Mouse (Mus musculus) 3T3-L1 (cell line): ENCODE data around the gene Fibcd1.

Source experiments
- DNase-seq: peaks from one replicate; pipeline ENCODE4 v3.0.0-alpha.2; 2015; ENCODE audit warnings: low read depth, low spot score

The Fibcd1 gene

GRCm38 (mm10) chr2:31811086-31811958 is 34.5 kb downstream of the Fibcd1 start:
- DNase-seq: peak; percentile 79

DNA sequence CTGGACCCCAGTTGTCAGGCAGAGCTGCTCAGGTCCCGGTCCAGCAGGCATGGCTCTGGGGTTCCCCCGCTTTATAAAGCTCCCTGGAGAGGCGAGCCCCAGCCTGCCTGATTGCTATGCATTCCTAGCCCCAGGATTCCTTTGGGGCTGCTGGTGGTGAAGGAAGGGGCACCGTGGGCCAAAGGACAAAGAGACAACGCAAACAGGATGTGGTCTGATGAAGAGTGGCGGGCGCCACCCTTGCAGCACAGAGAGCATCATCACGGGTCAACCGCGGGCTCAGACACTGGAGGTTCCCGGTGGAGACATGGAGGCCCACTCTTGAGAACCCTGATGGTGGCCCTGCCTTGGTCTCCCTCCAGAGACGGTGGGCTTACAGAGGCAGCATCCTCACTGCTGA is 35.4 kb downstream of the Fibcd1 start, which contains the start of gene Qrfp:
Gene Qrfp, minus strand, starts transcription at position 137 of the 400 bp plus-strand sequence.
- peak; percentile 37 for DNase-seq

- DNase-seq: peak; percentile 20
Measured at GRCm38 (mm10) chr2:31809358-31809740, 36.5 kb downstream of the Fibcd1 start.

- no peak for DNase-seq
Measured at GRCm38 (mm10) chr2:31808410-31809357, 37.1 kb downstream of the Fibcd1 start.

- no peak for DNase-seq
Measured at GRCm38 (mm10) chr2:31806639-31807382, 39.0 kb downstream of the Fibcd1 start.

- DNase-seq: no peak
Measured at GRCm38 (mm10) chr2:31803480-31803879, 42.3 kb downstream of the Fibcd1 start.

GRCm38 (mm10) chr2:31802811-31803210 is 43.0 kb downstream of the Fibcd1 start:
- no peak for DNase-seq

DNA sequence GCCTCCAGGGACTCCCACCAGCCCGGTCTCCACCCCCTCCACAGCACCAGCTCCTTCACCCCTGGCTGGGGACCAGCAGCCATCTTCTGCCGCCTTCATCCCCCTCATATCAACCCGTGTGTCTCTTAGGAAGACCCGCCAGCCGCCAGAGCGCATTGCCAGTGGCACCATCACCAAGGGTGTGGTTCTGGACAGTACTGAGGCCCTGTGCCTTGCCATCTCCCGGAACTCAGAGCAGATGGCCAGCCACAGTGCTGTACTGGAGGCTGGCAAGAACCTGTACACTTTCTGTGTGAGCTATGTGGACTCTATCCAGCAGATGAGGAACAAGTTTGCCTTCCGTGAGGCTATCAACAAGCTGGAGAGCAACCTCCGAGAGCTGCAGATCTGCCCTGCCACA is 44.4 kb downstream of the Fibcd1 start:
- no peak for DNase-seq

- no peak for DNase-seq
Measured at GRCm38 (mm10) chr2:31796943-31797342, 48.9 kb downstream of the Fibcd1 start.

DNA sequence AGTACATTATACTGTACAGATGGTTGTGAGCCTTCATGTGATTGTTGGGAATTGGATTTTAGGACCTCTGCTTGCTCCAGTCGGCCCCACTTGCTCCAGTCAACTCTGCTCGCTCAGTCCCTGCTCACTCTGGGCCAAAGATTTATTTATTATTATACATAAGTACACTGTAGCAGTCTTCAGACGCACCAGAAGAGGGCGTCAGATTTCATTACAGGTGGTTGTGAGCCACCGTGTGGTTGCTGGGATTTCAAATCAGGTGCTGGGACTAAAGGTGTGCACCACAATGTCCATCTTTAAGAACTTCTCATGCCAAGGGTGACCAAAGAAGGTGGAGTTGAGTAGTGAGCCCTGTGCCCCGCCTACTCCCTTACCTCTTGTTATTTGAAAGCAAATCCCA is 53.2 kb downstream of the Fibcd1 start:
- no peak for DNase-seq

DNA sequence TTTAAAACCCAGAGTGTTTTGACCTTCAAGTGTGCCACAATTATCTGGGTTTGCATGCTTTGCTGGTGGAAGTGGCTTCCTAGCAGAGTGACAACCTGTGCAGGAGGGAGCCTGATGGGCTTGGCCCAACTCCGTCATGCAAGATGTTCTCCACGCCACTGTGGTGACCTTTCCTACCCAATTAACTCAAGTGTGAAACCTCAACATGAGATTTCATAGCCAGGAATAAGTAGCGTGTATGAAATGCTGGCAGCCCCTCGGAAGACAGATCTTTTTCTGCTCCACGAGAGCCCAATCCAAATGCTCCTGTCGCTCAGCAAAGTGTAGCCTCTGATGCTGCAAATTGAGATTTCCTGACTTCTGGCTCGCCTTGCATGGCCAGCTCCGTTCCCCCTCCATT is 54.5 kb downstream of the Fibcd1 start:
- no peak for DNase-seq

DNA sequence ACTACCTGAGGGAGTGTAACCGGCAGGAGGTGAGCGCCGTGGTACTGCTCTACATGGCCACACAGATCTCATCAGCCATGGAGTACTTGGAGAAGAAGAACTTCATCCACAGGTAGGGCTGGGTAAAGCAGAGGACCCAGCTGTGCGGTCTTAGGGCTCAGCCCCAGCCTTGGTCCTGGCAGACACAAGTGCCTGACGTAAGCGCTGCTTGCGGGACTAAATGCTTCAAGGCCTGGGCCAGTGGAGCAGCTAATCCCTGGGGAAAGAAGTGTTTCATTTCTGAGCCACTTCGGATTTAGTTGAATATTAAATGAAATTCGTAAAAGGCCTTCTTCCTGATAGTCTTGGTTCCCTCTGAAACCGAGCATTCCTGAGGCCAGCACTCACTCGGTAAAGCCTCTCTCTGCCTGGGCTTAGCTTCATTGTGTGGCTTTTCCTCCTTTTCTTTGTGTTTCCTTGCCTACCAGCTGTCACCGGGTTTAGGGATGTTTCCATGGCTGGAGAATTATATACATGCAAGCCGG is 55.0 kb downstream of the Fibcd1 start:
- no peak for DNase-seq

DNA sequence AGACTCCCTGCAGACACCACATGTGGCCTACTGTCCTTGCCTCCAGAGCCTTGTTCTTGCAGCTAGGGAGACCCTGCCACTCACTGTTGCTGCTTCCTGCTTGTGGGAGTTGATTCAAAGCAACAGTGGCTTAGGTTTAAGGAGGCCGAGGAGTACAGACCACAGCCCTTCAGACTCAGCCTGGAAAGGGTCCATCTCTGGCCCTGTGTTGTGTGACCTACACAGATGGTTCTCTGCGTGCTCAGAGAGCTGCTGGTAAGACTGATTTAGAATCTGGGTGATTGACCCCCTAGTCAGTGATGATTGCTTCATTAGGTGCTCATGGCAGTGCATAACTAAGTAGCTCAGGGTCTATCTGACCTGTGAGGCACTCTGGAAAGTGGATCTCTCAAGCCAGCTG is 56.6 kb downstream of the Fibcd1 start:
- DNase-seq: no peak

DNA sequence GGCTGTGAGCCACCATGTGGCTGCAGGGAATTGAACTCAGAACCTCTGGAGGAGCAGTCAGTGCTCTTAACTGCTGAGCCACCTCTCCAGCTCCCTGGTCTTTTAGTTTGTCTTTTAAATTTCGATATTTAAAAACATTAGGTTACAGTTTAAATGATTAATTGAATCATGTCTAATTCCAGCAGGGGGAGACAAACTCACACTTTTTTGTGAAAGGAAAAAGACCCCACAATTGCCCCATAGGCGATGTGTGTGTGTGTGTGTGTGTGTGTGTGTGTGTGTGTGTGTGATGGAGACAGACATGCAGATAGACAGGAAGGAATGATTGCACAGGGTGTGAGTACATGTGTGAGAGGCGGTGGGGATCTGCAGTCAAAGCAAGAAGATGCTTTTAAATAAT is 57.6 kb downstream of the Fibcd1 start:
- peak; percentile 31 for DNase-seq

GRCm38 (mm10) chr2:31787029-31787428 is 58.8 kb downstream of the Fibcd1 start:
- peak; percentile 88 for DNase-seq

GRCm38 (mm10) chr2:31785074-31785473 is 60.7 kb downstream of the Fibcd1 start:
- DNase-seq: peak; percentile 93

DNA sequence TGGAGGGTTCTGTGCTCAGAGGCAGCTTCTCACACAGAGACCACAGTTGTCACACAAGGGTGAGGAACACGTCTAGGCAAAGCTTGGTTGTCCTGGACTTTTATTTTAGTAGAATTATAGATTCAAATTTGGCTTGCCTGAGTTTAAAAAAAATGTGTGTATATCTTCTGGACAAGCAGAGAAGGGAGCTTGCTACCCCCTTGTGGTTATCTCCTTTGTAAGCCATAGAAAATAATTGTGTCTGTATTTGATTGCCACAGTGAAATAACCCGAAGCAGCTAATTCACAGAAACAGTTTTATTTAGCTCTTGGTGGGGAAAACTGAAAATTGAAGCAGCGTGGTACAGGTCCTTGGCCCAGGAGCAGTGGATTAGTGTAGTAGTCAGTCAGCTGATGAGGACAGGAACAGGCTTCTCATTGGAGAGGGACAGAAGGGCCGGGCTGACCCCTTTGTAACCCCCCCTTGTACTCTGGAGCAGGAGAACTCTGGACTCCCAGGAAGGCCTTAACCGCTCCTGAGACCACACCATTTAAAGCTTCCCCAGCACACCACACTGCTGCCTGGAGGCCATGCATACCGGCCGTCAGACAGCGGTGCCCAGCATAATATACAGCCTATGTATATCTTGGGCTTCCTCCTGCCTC is 62.7 kb downstream of the Fibcd1 start:
- DNase-seq: peak; percentile 41

DNA sequence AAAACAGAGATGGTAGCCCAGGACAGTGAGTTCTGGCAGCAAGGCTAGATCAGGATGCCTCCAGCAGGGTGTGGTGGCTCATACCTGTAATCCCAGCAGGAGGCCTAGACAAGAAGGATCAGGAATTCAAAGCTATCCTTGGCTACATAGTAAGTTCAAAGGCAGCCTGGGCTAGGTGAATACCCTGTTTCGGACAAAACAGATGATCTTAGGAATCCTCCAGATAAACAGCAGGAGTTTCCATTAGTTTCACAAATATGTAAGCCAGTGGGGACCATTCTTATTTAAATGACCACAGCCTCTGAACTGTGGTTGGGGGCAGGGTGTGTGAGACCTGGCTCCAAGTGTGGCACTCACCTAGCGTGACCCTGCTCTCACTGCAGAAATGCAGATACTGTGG is 66.5 kb downstream of the Fibcd1 start:
- no peak for DNase-seq

GRCm38 (mm10) chr2:31776479-31776878 is 69.3 kb downstream of the Fibcd1 start:
- peak; percentile 45 for DNase-seq

DNA sequence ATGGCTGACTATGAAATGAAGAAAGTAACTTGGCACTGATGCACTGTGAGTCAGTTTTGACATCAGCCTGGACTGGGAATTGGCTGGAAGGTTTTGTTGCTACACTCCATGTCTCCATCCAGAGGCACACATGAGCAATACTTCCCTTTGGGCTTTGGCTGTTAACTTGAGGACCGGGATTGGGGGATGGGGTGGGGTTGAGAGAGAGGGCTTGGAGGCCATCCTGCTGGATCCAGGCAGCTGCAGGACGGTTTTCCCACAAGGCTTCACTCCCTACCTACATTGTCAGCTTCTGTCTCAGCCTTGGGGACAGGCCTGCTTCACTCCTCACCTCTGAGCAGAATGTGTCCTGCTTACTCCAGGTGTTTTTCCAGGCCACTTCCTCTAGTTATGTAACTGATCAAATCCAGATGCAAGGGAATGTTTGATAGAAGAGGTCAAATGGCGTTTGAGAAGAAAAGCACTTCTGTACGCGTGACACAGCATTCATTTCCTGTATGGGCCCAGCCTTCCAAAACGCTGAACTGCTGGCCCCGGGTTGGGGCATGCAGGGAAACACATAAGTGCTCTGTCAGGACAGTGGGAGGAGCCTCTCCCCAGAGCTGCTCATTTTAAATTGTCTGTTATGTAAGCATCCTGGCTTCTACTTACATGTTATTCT is 74.9 kb downstream of the Fibcd1 start:
- DNase-seq: peak; percentile 99
